Mouse (Mus musculus) C2C12 (cell line): Measurements from ENCODE around the gene Olfr1044.

Experiments used
- CEBPB ChIP-seq: IDR thresholded peaks from one replicate; pipeline ENCODE4 v1.6.1; 2011; ENCODE audit warnings: low read depth, mild to moderate bottlenecking, control low read depth, moderate library complexity
- CTCF ChIP-seq: IDR thresholded peaks from one replicate; pipeline ENCODE4 v1.5.1; 2011; ENCODE audit not compliant: control insufficient read depth, insufficient read depth, insufficient read length
- FOSL1 ChIP-seq: IDR thresholded peaks from one replicate; pipeline ENCODE4 v1.8.0; 2011; ENCODE audit warnings: mild to moderate bottlenecking, low read length; ENCODE audit not compliant: poor library complexity, insufficient read depth, severe bottlenecking
- MAX ChIP-seq: IDR thresholded peaks from one replicate; pipeline ENCODE4 v1.6.1; 2011; ENCODE audit warnings: mild to moderate bottlenecking, control low read depth
- MYOD1 ChIP-seq: IDR thresholded peaks from one replicate; pipeline ENCODE4 v1.6.1; 2011; ENCODE audit warnings: low read depth; ENCODE audit not compliant: control insufficient read depth, insufficient read length
- MYOG ChIP-seq: IDR thresholded peaks from one replicate; pipeline ENCODE4 v1.6.1; 2011; ENCODE audit not compliant: control insufficient read depth, insufficient read length; ENCODE audit errors: extremely low read depth
- USF1 ChIP-seq: IDR thresholded peaks from one replicate; pipeline ENCODE4 v1.6.1; 2011; ENCODE audit warnings: low read depth, mild to moderate bottlenecking, control low read depth, moderate library complexity

DNA sequence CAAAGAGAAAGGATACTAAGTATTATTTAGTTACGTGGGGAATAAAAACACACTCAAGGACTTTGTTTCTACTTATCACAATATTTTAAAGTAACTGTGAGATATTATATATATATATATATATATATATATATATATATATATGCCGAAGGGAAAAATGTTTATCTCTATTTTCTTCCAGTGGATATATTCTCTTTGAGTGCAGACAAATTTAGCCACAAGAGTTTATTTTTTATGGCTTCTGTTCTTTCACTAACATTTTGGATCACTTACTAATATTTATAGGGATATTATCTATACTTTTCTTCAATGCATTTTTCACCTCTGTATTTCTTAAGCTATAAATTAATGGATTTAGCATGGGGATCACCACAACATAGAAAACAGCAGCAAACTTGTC lies 15.9 kb downstream of the Olfr1044 start, which contains the start of gene Olfr1042:
- TF ChIP-seq CTCF (no peak), CEBPB (no peak), MAX (no peak), MYOG (no peak), USF1 (no peak), FOSL1 (no peak), MYOD1 (no peak)
